Mouse (Mus musculus) kidney, embryonic 16.5 days (tissue): ENCODE measurements around the gene Rasd2. TPM values are rescaled to one million over a fixed set of nuclear protein-coding genes. Genes with fewer than 3 reads are reported as not detected.
A peak's percentile ranks its signal among the peaks of the same experiment; 100 is the strongest.

Experiments
- ATAC-seq: fragments of 200-750 bp; cut with Nextera tagmentation; 2 replicates; pipeline ENCODE4 v1.8.0; 2017; ENCODE audit warnings: moderate TSS enrichment; ENCODE audit not compliant: low FRiP score, low TSS enrichment
- H3K27ac ChIP-seq: fragments of 300-500 bp; sonication (generic); 2 replicates; pipeline ENCODE4 v1.5.1; 2014; ENCODE audit warnings: low read length
- H3K27me3 ChIP-seq: fragments of 300-500 bp; sonication (generic); 2 replicates; pipeline ENCODE4 v1.6.1; 2014; ENCODE audit warnings: low read length, control low read depth, mixed read lengths; ENCODE audit not compliant: insufficient read depth
- H3K36me3 ChIP-seq: fragments of 300-500 bp; sonication (generic); 2 replicates; pipeline ENCODE4 v1.6.1; 2014; ENCODE audit warnings: low read length, control low read depth, mixed read lengths; ENCODE audit not compliant: insufficient read depth
- H3K4me1 ChIP-seq: fragments of 300-500 bp; sonication (generic); 2 replicates; pipeline ENCODE4 v1.6.1; 2014; ENCODE audit warnings: low read length, control low read depth, mixed read lengths; ENCODE audit not compliant: insufficient read depth
- H3K4me2 ChIP-seq: fragments of 300-500 bp; sonication (generic); replicated peaks from 2 replicates; pipeline ENCODE4 v1.6.1; 2014; ENCODE audit warnings: low read depth, low read length
- H3K4me3 ChIP-seq: fragments of 300-500 bp; sonication (generic); 2 replicates; pipeline ENCODE4 v1.5.1; 2014; ENCODE audit warnings: mild to moderate bottlenecking, low read length
- H3K9ac ChIP-seq: fragments of 300-500 bp; sonication (generic); replicated peaks from 2 replicates; pipeline ENCODE4 v1.6.1; 2014; ENCODE audit warnings: low read length
- H3K9me3 ChIP-seq: fragments of 300-500 bp; sonication (generic); 2 replicates; pipeline ENCODE4 v1.6.1; 2016; ENCODE audit warnings: low read length, control low read depth
- WGBS: fragments of 180-500 bp; shearing (Covaris S2); extraction: QIAGEN DNeasy Blood & Tissue Kit; methylation state at CpG from one replicate; pipeline ENCODE4 v1.1.7; 2014; 5-methylcytosine and 5-hydroxymethylcytosine counted together
- polyA plus RNA-seq: library from polyadenylated mRNA; unstranded; fragments of >200 nt; fragmentation: Nextera tagmentation; extraction: Ambion mirVana; gene quantifications from 2 replicates; pipeline ENCODE4 v1.2.1, GENCODE M21; 2015

The Rasd2 gene
- polyA plus RNA-seq = 2.1 and 2.3 TPM in 2 replicates

GRCm38 (mm10) chr8:75213686-75214085, at the start of gene Rasd2:
TSS of gene Rasd2 (plus strand) at chr8:75213944.
- peak; percentile 8; the same call in 1 of the 2 replicates for ATAC-seq
- H3K36me3 ChIP-seq = no peaks in the 10 kb centered on the region
- peaks cover 21% of the 10 kb centered on the region for H3K4me1 ChIP-seq
- peaks cover 30% of the 10 kb centered on the region for H3K27me3 ChIP-seq
- peak within 1 kb of the TSS; percentile 63 for H3K9ac ChIP-seq
- peak within 1 kb of the TSS; percentile 97 for H3K4me2 ChIP-seq
- no peaks in the 10 kb centered on the region for H3K9me3 ChIP-seq
- peak within 1 kb of the TSS; percentile 19 for H3K27ac ChIP-seq
- under 1% methylated on average over 40 of the region's 42 CpGs for WGBS
- H3K4me3 ChIP-seq = peak within 1 kb of the TSS; percentile 60

- WGBS = 70% methylated on average over 5 of the region's 5 CpGs
- no peak overlapping the region for H3K4me3 ChIP-seq
- ATAC-seq = no peak; the same call in 1 of the 2 replicates
- H3K9me3 ChIP-seq = no peaks in the 10 kb centered on the region
- no peak overlapping the region for H3K4me2 ChIP-seq
- no peak overlapping the region for H3K27ac ChIP-seq
- no peak overlapping the region for H3K9ac ChIP-seq
- H3K36me3 ChIP-seq = no peaks in the 10 kb centered on the region
- H3K27me3 ChIP-seq = no peaks in the 10 kb centered on the region
- no peaks in the 10 kb centered on the region for H3K4me1 ChIP-seq
Observed at GRCm38 (mm10) chr8:75169363-75169762, 44.4 kb upstream of the Rasd2 start.

GRCm38 (mm10) chr8:75172009-75172685, 41.6 kb upstream of the Rasd2 start:
- Histone ChIP-seq H3K36me3 (no peaks in the 10 kb centered on the region), H3K9me3 (no peaks in the 10 kb centered on the region), H3K27me3 (no peaks in the 10 kb centered on the region), H3K4me1 (no peaks in the 10 kb centered on the region), H3K4me2 (no peak overlapping the region), H3K9ac (no peak overlapping the region), H3K27ac (no peak overlapping the region), H3K4me3 (no peak overlapping the region)
- 69% methylated on average over 6 of the region's 6 CpGs for WGBS
- no peak for ATAC-seq

GRCm38 (mm10) chr8:75193022-75193421, 20.7 kb upstream of the Rasd2 start:
- ATAC-seq = no peak
- H3K4me2 ChIP-seq = no peak overlapping the region
- WGBS = 73% methylated on average over 3 of the region's 3 CpGs
- H3K9ac ChIP-seq = no peak overlapping the region
- no peak overlapping the region for H3K27ac ChIP-seq
- no peak overlapping the region for H3K4me3 ChIP-seq
- no peaks in the 10 kb centered on the region for H3K27me3 ChIP-seq
- H3K9me3 ChIP-seq = no peaks in the 10 kb centered on the region
- no peaks in the 10 kb centered on the region for H3K36me3 ChIP-seq
- no peaks in the 10 kb centered on the region for H3K4me1 ChIP-seq

GRCm38 (mm10) chr8:75194473-75195071, 19.2 kb upstream of the Rasd2 start:
- H3K4me1 ChIP-seq = no peaks in the 10 kb centered on the region
- no peak overlapping the region for H3K4me2 ChIP-seq
- no peaks in the 10 kb centered on the region for H3K36me3 ChIP-seq
- 44% methylated on average over 4 of the region's 4 CpGs for WGBS
- no peak overlapping the region for H3K4me3 ChIP-seq
- no peaks in the 10 kb centered on the region for H3K27me3 ChIP-seq
- no peak overlapping the region for H3K27ac ChIP-seq
- H3K9ac ChIP-seq = no peak overlapping the region
- peak; percentile 67 for ATAC-seq
- no peaks in the 10 kb centered on the region for H3K9me3 ChIP-seq

- Histone ChIP-seq H3K9me3 (no peaks in the 10 kb centered on the region), H3K36me3 (no peaks in the 10 kb centered on the region), H3K4me3 (no peak overlapping the region), H3K4me2 (no peak overlapping the region), H3K4me1 (no peaks in the 10 kb centered on the region), H3K27me3 (no peaks in the 10 kb centered on the region), H3K27ac (no peak overlapping the region), H3K9ac (no peak overlapping the region)
- WGBS = 76% methylated on average over 3 of the region's 3 CpGs
- no peak for ATAC-seq
Observed at GRCm38 (mm10) chr8:75197170-75197569, 16.6 kb upstream of the Rasd2 start.

GRCm38 (mm10) chr8:75197862-75198261, 15.9 kb upstream of the Rasd2 start:
- Histone ChIP-seq H3K27me3 (no peaks in the 10 kb centered on the region), H3K4me2 (no peak overlapping the region), H3K4me3 (no peak overlapping the region), H3K9ac (no peak overlapping the region), H3K9me3 (no peaks in the 10 kb centered on the region), H3K36me3 (no peaks in the 10 kb centered on the region), H3K27ac (no peak overlapping the region), H3K4me1 (no peaks in the 10 kb centered on the region)
- WGBS = 51% methylated on average over 4 of the region's 4 CpGs
- no peak for ATAC-seq

- Histone ChIP-seq H3K4me1 (no peaks in the 10 kb centered on the region), H3K9ac (no peak overlapping the region), H3K9me3 (no peaks in the 10 kb centered on the region), H3K4me2 (no peak overlapping the region), H3K4me3 (no peak overlapping the region), H3K27ac (no peak overlapping the region), H3K27me3 (no peaks in the 10 kb centered on the region), H3K36me3 (no peaks in the 10 kb centered on the region)
- ATAC-seq = no peak; the same call in 1 of the 2 replicates
Observed at GRCm38 (mm10) chr8:75198300-75198699, 15.4 kb upstream of the Rasd2 start.

GRCm38 (mm10) chr8:75198988-75199765, 14.6 kb upstream of the Rasd2 start:
- H3K4me2 ChIP-seq = no peak overlapping the region
- H3K27ac ChIP-seq = no peak overlapping the region
- H3K36me3 ChIP-seq = no peaks in the 10 kb centered on the region
- H3K4me3 ChIP-seq = no peak overlapping the region
- no peak overlapping the region for H3K9ac ChIP-seq
- ATAC-seq = no peak
- WGBS = 73% methylated on average over 5 of the region's 5 CpGs
- no peaks in the 10 kb centered on the region for H3K27me3 ChIP-seq
- no peaks in the 10 kb centered on the region for H3K9me3 ChIP-seq
- no peaks in the 10 kb centered on the region for H3K4me1 ChIP-seq

GRCm38 (mm10) chr8:75199914-75200313, 13.8 kb upstream of the Rasd2 start:
- Histone ChIP-seq H3K27ac (no peak overlapping the region), H3K27me3 (no peaks in the 10 kb centered on the region), H3K4me2 (no peak overlapping the region), H3K4me3 (no peak overlapping the region), H3K9me3 (no peaks in the 10 kb centered on the region), H3K9ac (no peak overlapping the region), H3K36me3 (no peaks in the 10 kb centered on the region), H3K4me1 (no peaks in the 10 kb centered on the region)
- ATAC-seq = no peak
- WGBS = 46% methylated on average over 1 of the region's 1 CpGs
